17 mouse cellular contexts compared by ENCODE assay signal in genomic region chr12:68728882-68729281, GRCm38 (mm10).
A peak's percentile ranks its signal among the peaks of the same experiment; 100 is the strongest.
DNase-seq lines count a peak whose midpoint lies in the region; ATAC-seq and TF ChIP-seq lines count a peak whose summit lies in the region.
"Had no signal": no experiment of that assay in that cellular context is flagged by ENCODE, and none has a peak within 500 bp of the region (broad histone marks: within the 10 kb centered on the region; RNA-seq: fewer than 3 reads in every experiment).

No protein-coding gene starts in this region.

- H3K27ac ChIP-seq in forebrain, embryonic 12.5 days: no peak overlapping the region
- no peak overlapping the region for H3K27ac ChIP-seq in forebrain, postnatal 0 days (ENCODE audit: low read depth, low read length)
- no peak overlapping the region for H3K27ac ChIP-seq in lung, embryonic 16.5 days (ENCODE audit: low read length)
- 0 out of 2 replicates have a peak overlapping the region, but pooled peaks have one; percentile 11 for H3K27ac ChIP-seq in midbrain, embryonic 15.5 days
- no peak overlapping the region for H3K27ac ChIP-seq in intestine, postnatal 0 days (ENCODE audit: low read depth, low read length)
- H3K27ac ChIP-seq: macrophage had no signal

- no peak for TF ChIP-seq CTCF in forebrain, postnatal 0 days (IDR thresholded peaks at IDR 0.05; ENCODE audit: low read depth)
- no peak for TF ChIP-seq CTCF in brain, embryonic 14.5 days (IDR thresholded peaks at IDR 0.05; ENCODE audit: borderline replicate concordance, extremely low read depth, insufficient read depth, insufficient read length)
- TF ChIP-seq CTCF in intestine, postnatal 0 days (IDR thresholded peaks at IDR 0.05; ENCODE audit: low read depth): no peak

- no peak for TF ChIP-seq POLR2A in brain, embryonic 14.5 days (IDR thresholded peaks at IDR 0.05; ENCODE audit: borderline replicate concordance, extremely low read depth, insufficient read depth, insufficient read length, poor library complexity, severe bottlenecking)

- H3K27me3 ChIP-seq in forebrain, embryonic 12.5 days: no peaks in the 10 kb centered on the region
- no peaks in the 10 kb centered on the region for H3K27me3 ChIP-seq in forebrain, postnatal 0 days (ENCODE audit: insufficient read depth, low read length)
- no peaks in the 10 kb centered on the region for H3K27me3 ChIP-seq in lung, embryonic 16.5 days (ENCODE audit: control insufficient read depth, insufficient read depth, low read depth, low read length)
- H3K27me3 ChIP-seq in midbrain, embryonic 15.5 days (replicated peaks): no peaks in the 10 kb centered on the region
- no peaks in the 10 kb centered on the region for H3K27me3 ChIP-seq in intestine, postnatal 0 days (replicated peaks; ENCODE audit: control insufficient read depth, insufficient read depth, low read length)

- H3K9ac ChIP-seq in forebrain, embryonic 12.5 days: no peak overlapping the region
- H3K9ac ChIP-seq in forebrain, postnatal 0 days: no peak overlapping the region
- no peak overlapping the region for H3K9ac ChIP-seq in lung, embryonic 16.5 days (ENCODE audit: low read length)
- H3K9ac ChIP-seq in midbrain, embryonic 15.5 days: no peak overlapping the region
- no peak overlapping the region for H3K9ac ChIP-seq in intestine, postnatal 0 days (ENCODE audit: low read depth, low read length)

- 39% methylated on average over 2 of the region's 2 CpGs for WGBS in forebrain, embryonic 12.5 days
- WGBS in forebrain, postnatal 0 days: 27% methylated on average over 2 of the region's 2 CpGs
- WGBS in lung, embryonic 16.5 days: 51% methylated on average over 2 of the region's 2 CpGs
- WGBS in midbrain, embryonic 15.5 days: 9% methylated on average over 2 of the region's 2 CpGs
- 68% methylated on average over 2 of the region's 2 CpGs for WGBS in intestine, postnatal 0 days

- H3K4me2 ChIP-seq in forebrain, embryonic 12.5 days: no peak overlapping the region
- no peak overlapping the region for H3K4me2 ChIP-seq in forebrain, postnatal 0 days (ENCODE audit: low read depth)
- no peak overlapping the region for H3K4me2 ChIP-seq in lung, embryonic 16.5 days (ENCODE audit: low read depth, low read length)
- no peak overlapping the region for H3K4me2 ChIP-seq in midbrain, embryonic 15.5 days
- no peak overlapping the region for H3K4me2 ChIP-seq in intestine, postnatal 0 days (replicated peaks; ENCODE audit: low read depth)

- no peak for DNase-seq in forebrain, postnatal 0 days
- DNase-seq in lung, postnatal 25 days (ENCODE audit: low spot score): no peak
- DNase-seq in brain, embryonic 14.5 days (ENCODE audit: low read depth): peak; percentile 66
- DNase-seq: adrenal gland, postnatal 25 days; B cell, adult 2 months; cerebellum, adult 11 months; heart, adult 11 months; liver; right cerebral cortex, postnatal 14 days; thymus, postnatal 14 days had no signal

- 0 out of 2 replicates have a peak, but pooled peaks have one; percentile 30 for ATAC-seq in forebrain, embryonic 12.5 days (ENCODE audit: low FRiP score)
- ATAC-seq in forebrain, postnatal 0 days: no peak
- ATAC-seq in lung, embryonic 16.5 days (ENCODE audit: low read depth): 0 out of 2 replicates have a peak, but pooled peaks have one; percentile 36
- no peak for ATAC-seq in midbrain, embryonic 15.5 days (replicated peaks)
- no peak for ATAC-seq in intestine, postnatal 0 days
- ATAC-seq in monocyte, adult 5-6 weeks (replicated peaks; ENCODE audit: insufficient number of reproducible peaks, low FRiP score, low TSS enrichment, poor library complexity, severe bottlenecking): no peak
- ATAC-seq: inflammation-experienced regulatory T-cells, adult 6 months had no signal

- no peak overlapping the region for H3K4me3 ChIP-seq in forebrain, embryonic 12.5 days (replicated peaks)
- H3K4me3 ChIP-seq in forebrain, postnatal 0 days (ENCODE audit: low read depth, low read length): no peak overlapping the region
- no peak overlapping the region for H3K4me3 ChIP-seq in lung, embryonic 16.5 days (ENCODE audit: low read length)
- no peak overlapping the region for H3K4me3 ChIP-seq in midbrain, embryonic 15.5 days
- H3K4me3 ChIP-seq in intestine, postnatal 0 days (ENCODE audit: low read depth, low read length): no peak overlapping the region

- no peaks in the 10 kb centered on the region for H3K9me3 ChIP-seq in forebrain, embryonic 12.5 days
- H3K9me3 ChIP-seq in forebrain, postnatal 0 days (ENCODE audit: low read length): no peaks in the 10 kb centered on the region
- H3K9me3 ChIP-seq in lung, embryonic 16.5 days (ENCODE audit: control insufficient read depth, low read length): no peaks in the 10 kb centered on the region; the same call in 1 of the 2 replicates
- H3K9me3 ChIP-seq in midbrain, embryonic 15.5 days: no peaks in the 10 kb centered on the region
- no peaks in the 10 kb centered on the region for H3K9me3 ChIP-seq in intestine, postnatal 0 days (ENCODE audit: control insufficient read depth)

- no peaks in the 10 kb centered on the region for H3K4me1 ChIP-seq in forebrain, embryonic 12.5 days
- H3K4me1 ChIP-seq in forebrain, postnatal 0 days (ENCODE audit: insufficient read depth): no peaks in the 10 kb centered on the region
- H3K4me1 ChIP-seq in lung, embryonic 16.5 days (replicated peaks; ENCODE audit: control insufficient read depth, insufficient read depth, low read length): no peaks in the 10 kb centered on the region
- H3K4me1 ChIP-seq in midbrain, embryonic 15.5 days: peaks cover 3% of the 10 kb centered on the region; the same call in 1 of the 2 replicates
- H3K4me1 ChIP-seq in intestine, postnatal 0 days (replicated peaks; ENCODE audit: control insufficient read depth, insufficient read depth, low read length): no peaks in the 10 kb centered on the region

- no peaks in the 10 kb centered on the region for H3K36me3 ChIP-seq in forebrain, embryonic 12.5 days (replicated peaks)
- no peaks in the 10 kb centered on the region for H3K36me3 ChIP-seq in forebrain, postnatal 0 days (ENCODE audit: insufficient read depth)
- H3K36me3 ChIP-seq in lung, embryonic 16.5 days (ENCODE audit: control insufficient read depth, insufficient read depth, low read length): no peaks in the 10 kb centered on the region
- H3K36me3 ChIP-seq in midbrain, embryonic 15.5 days (replicated peaks): no peaks in the 10 kb centered on the region
- no peaks in the 10 kb centered on the region for H3K36me3 ChIP-seq in intestine, postnatal 0 days (ENCODE audit: control insufficient read depth, insufficient read depth)

Comparison
In these comparisons a context has a peak if more than half of its experiments do, and no peak if none do; other contexts are left out.
1. ATAC-seq: peak in forebrain, embryonic 12.5 days (single experiment) and lung, embryonic 16.5 days (single experiment); none in forebrain, postnatal 0 days (single experiment), midbrain, embryonic 15.5 days (single experiment), intestine, postnatal 0 days (single experiment) and monocyte, adult 5-6 weeks (single experiment).